Mouse (Mus musculus) brain, embryonic 14.5 days (tissue): ENCODE data around the gene Rock2.

Source experiments
- CTCF ChIP-seq: fragments of 200-500 bp; IDR thresholded peaks from 2 replicates; pipeline ENCODE4 v1.5.1; 2012; ENCODE audit warnings: inconsistent platforms, mild to moderate bottlenecking, moderate library complexity, borderline replicate concordance; ENCODE audit not compliant: insufficient read depth, insufficient read length; ENCODE audit errors: extremely low read depth
- POLR2A ChIP-seq: fragments of 200-500 bp; IDR thresholded peaks from 2 replicates; pipeline ENCODE4 v1.6.1; 2012; ENCODE audit warnings: mild to moderate bottlenecking, inconsistent platforms, borderline replicate concordance; ENCODE audit not compliant: poor library complexity, insufficient read depth, insufficient read length, severe bottlenecking; ENCODE audit errors: extremely low read depth

- TF ChIP-seq CTCF (no peak), POLR2A (no peak)
Observed at GRCm38 (mm10) chr12:16856306-16856679, 38.4 kb upstream of the Rock2 start.
